Mouse (Mus musculus): ENCODE measurements at regions not wholly inside any gene's neighbourhood (a gene's known extent, or its start where the extent isn't known, plus 50 kb on each side); places are given as distances from the start of the nearest gene placed in this dataset.

DNA sequence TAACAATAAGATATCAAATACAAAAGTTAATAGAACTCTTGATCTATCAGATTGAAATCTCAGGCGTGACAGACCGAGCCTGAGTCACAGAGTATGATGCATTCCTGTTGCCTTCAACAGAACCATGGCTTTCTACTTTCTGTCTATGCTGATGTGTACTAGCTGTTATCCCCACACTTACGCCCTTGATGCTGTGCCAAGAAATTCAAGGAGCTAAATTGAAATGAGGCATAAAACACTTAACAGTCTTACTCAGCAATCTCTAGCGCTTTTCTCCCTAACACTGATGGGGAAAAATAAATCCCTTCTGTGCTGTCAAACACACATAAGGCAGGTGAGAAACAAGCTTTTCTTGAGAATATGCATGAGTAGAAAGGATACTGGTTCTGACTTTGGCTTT is 222.5 kb downstream of the AI429214 start:
- H3K79me2 ChIP-seq (replicated peaks; ENCODE audit: control insufficient read depth, extremely low read depth, insufficient read depth, poor library complexity, severe bottlenecking): no peaks in the 10 kb centered on the region
- H3K4me2 ChIP-seq (ENCODE audit: insufficient read depth, low read depth, poor library complexity, severe bottlenecking): no peak overlapping the region
- dilution Hi-C loops (cut with MboI; ENCODE audit: extremely low pct_ligation_motif_present, extremely low pct_unique_long_range_greater_than_20kb, low sequenced_read_pairs): no loop called here

DNA sequence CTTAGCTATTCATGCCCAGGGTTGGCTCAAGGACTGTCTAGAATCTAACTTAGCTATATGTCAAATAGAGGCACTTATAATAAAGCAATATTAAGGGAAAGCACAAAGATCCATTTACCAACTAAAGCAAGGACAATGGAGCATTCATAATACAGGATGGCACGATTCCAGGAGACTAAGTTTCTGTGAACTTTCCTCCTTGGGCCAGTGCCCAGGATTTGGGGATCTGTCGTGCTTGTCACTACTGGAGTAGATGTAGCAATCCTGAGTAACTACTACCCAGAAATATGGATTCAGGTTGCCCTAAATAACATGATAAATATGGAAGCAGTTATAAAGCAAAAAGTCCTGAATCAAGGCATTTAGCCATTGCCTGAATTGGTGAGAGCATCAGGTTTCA is 233.7 kb downstream of the AI429214 start:
- H3K79me2 ChIP-seq (replicated peaks; ENCODE audit: control insufficient read depth, extremely low read depth, insufficient read depth, poor library complexity, severe bottlenecking): no peaks in the 10 kb centered on the region
- in situ Hi-C loops (cut with MboI; ENCODE audit: low pct_ligation_motif_present, low pct_unique_long_range_greater_than_20kb, low sequenced_read_pairs) (no loop called here), dilution Hi-C loops (cut with MboI; ENCODE audit: extremely low pct_ligation_motif_present, extremely low pct_unique_long_range_greater_than_20kb, low sequenced_read_pairs) (no loop called here)
- no peak overlapping the region for H3K4me2 ChIP-seq (ENCODE audit: insufficient read depth, low read depth, poor library complexity, severe bottlenecking)
- no peak for DNase-seq (ENCODE audit: extremely low read depth)
- no peak overlapping the region for H3K4me3 ChIP-seq (replicated peaks in 1 of 3; ENCODE audit: low read depth in 2 of 3, low read length in 2 of 3, poor library complexity in 1 of 3)
- H3K9me3 ChIP-seq (replicated peaks; ENCODE audit: low read length): peaks cover 20% of the 10 kb centered on the region
- TF ChIP-seq ZKSCAN1 (IDR thresholded peaks at IDR 0.05; ENCODE audit: borderline replicate concordance, low read depth, low read length): no peak
- no peaks in the 10 kb centered on the region for H3K4me1 ChIP-seq (ENCODE audit: control insufficient read depth in 1 of 2, insufficient read depth in 2 of 2)
- no peaks in the 10 kb centered on the region for H3K27me3 ChIP-seq (replicated peaks)
- H3K36me3 ChIP-seq (replicated peaks in 1 of 2; ENCODE audit: control insufficient read depth in 1 of 2, insufficient read depth in 1 of 2, low read length in 1 of 2): no peaks in the 10 kb centered on the region
- H3K9ac ChIP-seq (ENCODE audit: insufficient read depth, low read depth): no peak overlapping the region
- no peak overlapping the region for H3K27ac ChIP-seq (ENCODE audit: insufficient read depth, low read depth)

More for the DNA sequence above, 222.5 kb downstream of the AI429214 start:
- Histone ChIP-seq H3K27me3 (replicated peaks) (no peaks in the 10 kb centered on the region), H3K36me3 (replicated peaks in 1 of 2; ENCODE audit: control insufficient read depth in 1 of 2, insufficient read depth in 1 of 2, low read length in 1 of 2) (no peaks in the 10 kb centered on the region), H3K4me3 (replicated peaks in 1 of 3; ENCODE audit: low read depth in 2 of 3, low read length in 2 of 3, poor library complexity in 1 of 3) (no peak overlapping the region), H3K9me3 (replicated peaks; ENCODE audit: low read length) (peaks cover 41% of the 10 kb centered on the region), H3K4me1 (ENCODE audit: control insufficient read depth in 1 of 2, insufficient read depth in 2 of 2) (no peaks in the 10 kb centered on the region), H3K27ac (ENCODE audit: insufficient read depth, low read depth) (no peak overlapping the region), H3K9ac (ENCODE audit: insufficient read depth, low read depth) (no peak overlapping the region)
- no peak for TF ChIP-seq GABPA (IDR thresholded peaks at IDR 0.05; ENCODE audit: insufficient replicate concordance, low read depth, low read length)
- in situ Hi-C loops (cut with MboI; ENCODE audit: low pct_ligation_motif_present, low pct_unique_long_range_greater_than_20kb, low sequenced_read_pairs): no loop called here
- no peak for DNase-seq (ENCODE audit: extremely low read depth)

DNA sequence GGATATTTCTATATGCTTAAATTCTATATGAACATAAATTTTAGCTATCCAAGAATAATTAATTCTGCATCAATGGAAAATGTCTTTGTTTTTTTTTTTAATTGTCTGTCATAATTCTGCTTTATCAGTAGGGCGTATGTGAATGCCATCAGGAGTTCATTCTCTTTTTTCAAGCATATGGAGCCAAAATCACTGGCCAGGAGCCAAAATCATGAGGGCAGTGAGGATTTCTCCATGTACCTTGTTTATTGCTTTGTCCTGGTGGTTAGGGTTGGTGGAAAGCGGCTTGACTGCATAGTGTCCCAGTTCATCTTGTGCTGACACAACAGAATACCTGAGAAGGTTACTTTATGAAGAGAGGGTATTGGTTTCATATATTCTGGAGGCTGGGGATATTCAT is 243.9 kb downstream of the AI429214 start:
- TF ChIP-seq PAX5 (IDR thresholded peaks at IDR 0.05; ENCODE audit: low read length) (no peak), CTCF (conservative IDR thresholded peaks at IDR 0.05 in 1 of 2, IDR thresholded peaks at IDR 0.05 in 1 of 2; ENCODE audit: low read depth in 2 of 2, low read length in 2 of 2) (no peak), IRF4 (IDR thresholded peaks at IDR 0.05; ENCODE audit: low read depth, low read length) (no peak), JUND (conservative IDR thresholded peaks at IDR 0.05; ENCODE audit: low read depth, low read length) (no peak)

DNA sequence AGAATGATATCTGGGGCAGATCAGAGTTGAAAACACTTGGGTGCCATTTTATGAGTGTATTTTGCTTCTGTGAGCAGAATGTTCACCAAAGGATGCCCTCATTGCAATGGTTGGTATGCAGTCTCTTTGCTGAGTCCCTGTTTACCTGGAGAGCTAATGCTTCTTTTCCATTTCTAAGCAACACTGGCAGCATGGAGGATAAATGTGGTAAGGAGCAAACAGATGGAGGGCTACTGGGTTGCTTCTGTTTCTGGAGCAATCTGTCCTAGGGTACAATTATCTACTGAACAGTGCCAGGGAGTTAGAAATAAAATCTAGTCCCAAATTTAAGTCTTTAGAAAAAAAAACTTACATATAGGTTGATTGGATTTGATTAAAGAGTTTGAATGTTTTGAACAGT is 245.9 kb downstream of the AI429214 start:
- no peak for DNase-seq (ENCODE audit: extremely low read depth)
- in situ Hi-C loops (cut with MboI; ENCODE audit: low pct_ligation_motif_present, low pct_unique_long_range_greater_than_20kb, low sequenced_read_pairs) (no loop called here), dilution Hi-C loops (cut with MboI; ENCODE audit: extremely low pct_ligation_motif_present, extremely low pct_unique_long_range_greater_than_20kb, low sequenced_read_pairs) (no loop called here)
- no peak for TF ChIP-seq MAFK (IDR thresholded peaks at IDR 0.05; ENCODE audit: insufficient replicate concordance, low read length)
- no peak for TF ChIP-seq JUND (conservative IDR thresholded peaks at IDR 0.05; ENCODE audit: low read depth, low read length)
- TF ChIP-seq ZNF384 (IDR thresholded peaks at IDR 0.05; ENCODE audit: low read depth, low read length): no peak
- TF ChIP-seq MYC (IDR thresholded peaks at IDR 0.05; ENCODE audit: low read depth, low read length): no peak
- no peak for TF ChIP-seq UBTF (IDR thresholded peaks at IDR 0.05; ENCODE audit: low read depth, low read length)
- TF ChIP-seq PAX5 (IDR thresholded peaks at IDR 0.05; ENCODE audit: low read length): no peak
- TF ChIP-seq BHLHE40 (IDR thresholded peaks at IDR 0.05; ENCODE audit: low read depth, low read length): no peak
- TF ChIP-seq IRF4 (IDR thresholded peaks at IDR 0.05; ENCODE audit: low read depth, low read length): no peak
- TF ChIP-seq HCFC1 (IDR thresholded peaks at IDR 0.05; ENCODE audit: low read depth, low read length): no peak
- no peak for TF ChIP-seq RCOR1 (conservative IDR thresholded peaks at IDR 0.05; ENCODE audit: low read depth, low read length)
- no peak for TF ChIP-seq KAT2A (IDR thresholded peaks at IDR 0.05; ENCODE audit: insufficient replicate concordance, low read length)
- no peak for TF ChIP-seq ZKSCAN1 (IDR thresholded peaks at IDR 0.05; ENCODE audit: borderline replicate concordance, low read depth, low read length)
- no peak for TF ChIP-seq ELF1 (IDR thresholded peaks at IDR 0.05; ENCODE audit: low read depth, low read length)
- no peak for TF ChIP-seq RAD21 (IDR thresholded peaks at IDR 0.05; ENCODE audit: low read depth, low read length)
- no peak for TF ChIP-seq MXI1 (IDR thresholded peaks at IDR 0.05; ENCODE audit: low read depth, low read length)
- TF ChIP-seq GABPA (IDR thresholded peaks at IDR 0.05; ENCODE audit: insufficient replicate concordance, low read depth, low read length): no peak
- TF ChIP-seq SMC3 (IDR thresholded peaks at IDR 0.05; ENCODE audit: low read depth, low read length): no peak
- TF ChIP-seq ZC3H11A (IDR thresholded peaks at IDR 0.05; ENCODE audit: low read depth, low read length): no peak
- no peak overlapping the region for H3K27ac ChIP-seq (ENCODE audit: insufficient read depth, low read depth)
- H3K27me3 ChIP-seq (replicated peaks): no peaks in the 10 kb centered on the region
- no peaks in the 10 kb centered on the region for H3K36me3 ChIP-seq (replicated peaks in 1 of 2; ENCODE audit: control insufficient read depth in 1 of 2, insufficient read depth in 1 of 2, low read length in 1 of 2)
- H3K9ac ChIP-seq (ENCODE audit: insufficient read depth, low read depth): no peak overlapping the region
- no peak overlapping the region for H3K4me3 ChIP-seq (replicated peaks in 1 of 3; ENCODE audit: low read depth in 2 of 3, low read length in 2 of 3, poor library complexity in 1 of 3)
- no peak overlapping the region for H3K4me2 ChIP-seq (ENCODE audit: insufficient read depth, low read depth, poor library complexity, severe bottlenecking)
- no peaks in the 10 kb centered on the region for H3K79me2 ChIP-seq (replicated peaks; ENCODE audit: control insufficient read depth, extremely low read depth, insufficient read depth, poor library complexity, severe bottlenecking)
- no peaks in the 10 kb centered on the region for H3K4me1 ChIP-seq (ENCODE audit: control insufficient read depth in 1 of 2, insufficient read depth in 2 of 2)
- peaks cover 23% of the 10 kb centered on the region for H3K9me3 ChIP-seq (replicated peaks; ENCODE audit: low read length)

More for the DNA sequence above, 243.9 kb downstream of the AI429214 start:
- H3K36me3 ChIP-seq (replicated peaks in 1 of 2; ENCODE audit: control insufficient read depth in 1 of 2, insufficient read depth in 1 of 2, low read length in 1 of 2): no peaks in the 10 kb centered on the region
- H3K27me3 ChIP-seq (replicated peaks): no peaks in the 10 kb centered on the region
- H3K9ac ChIP-seq (ENCODE audit: insufficient read depth, low read depth): no peak overlapping the region
- in situ Hi-C loops (cut with MboI; ENCODE audit: low pct_ligation_motif_present, low pct_unique_long_range_greater_than_20kb, low sequenced_read_pairs) (no loop called here), dilution Hi-C loops (cut with MboI; ENCODE audit: extremely low pct_ligation_motif_present, extremely low pct_unique_long_range_greater_than_20kb, low sequenced_read_pairs) (no loop called here)
- no peaks in the 10 kb centered on the region for H3K79me2 ChIP-seq (replicated peaks; ENCODE audit: control insufficient read depth, extremely low read depth, insufficient read depth, poor library complexity, severe bottlenecking)
- H3K4me3 ChIP-seq (replicated peaks in 1 of 3; ENCODE audit: low read depth in 2 of 3, low read length in 2 of 3, poor library complexity in 1 of 3): no peak overlapping the region
- DNase-seq (ENCODE audit: extremely low read depth): no peak
- H3K27ac ChIP-seq (ENCODE audit: insufficient read depth, low read depth): no peak overlapping the region
- no peak overlapping the region for H3K4me2 ChIP-seq (ENCODE audit: insufficient read depth, low read depth, poor library complexity, severe bottlenecking)
- H3K4me1 ChIP-seq (ENCODE audit: control insufficient read depth in 1 of 2, insufficient read depth in 2 of 2): no peaks in the 10 kb centered on the region
- peaks cover 26% of the 10 kb centered on the region for H3K9me3 ChIP-seq (replicated peaks; ENCODE audit: low read length)
